In genomic region chr2:160872395-160872794, GRCm38 (mm10) we compare ENCODE assay signal across 8 mouse cellular contexts. TPM values are rescaled to one million over a fixed set of nuclear protein-coding genes. Genes with fewer than 3 reads are reported as not detected.
DNase-seq lines count a peak whose midpoint lies in the region; ATAC-seq and TF ChIP-seq lines count a peak whose summit lies in the region.

No protein-coding gene starts in this region.

- H3K4me1 ChIP-seq in G1E (ENCODE audit: insufficient read depth, low read depth, low read length): peaks cover 21% of the 10 kb centered on the region
- H3K4me1 ChIP-seq in forebrain, embryonic 16.5 days (replicated peaks; ENCODE audit: control insufficient read depth, insufficient read depth, low read length): peaks cover 13% of the 10 kb centered on the region
- no peaks in the 10 kb centered on the region for H3K4me1 ChIP-seq in lung, postnatal 0 days (ENCODE audit: insufficient read depth, low read depth, low read length)

- peak overlapping the region; percentile 99 for H3K27ac ChIP-seq in forebrain, embryonic 16.5 days (ENCODE audit: low read length)
- H3K27ac ChIP-seq in lung, postnatal 0 days (ENCODE audit: low read length): peak overlapping the region; percentile 98

- WGBS in forebrain, embryonic 16.5 days: under 1% methylated on average over 41 of the region's 47 CpGs
- under 1% methylated on average over 33 of the region's 47 CpGs for WGBS in lung, postnatal 0 days

- H3K9me3 ChIP-seq in G1E (replicated peaks): no peaks in the 10 kb centered on the region
- no peaks in the 10 kb centered on the region for H3K9me3 ChIP-seq in forebrain, embryonic 16.5 days (ENCODE audit: control insufficient read depth, low read length)
- no peaks in the 10 kb centered on the region for H3K9me3 ChIP-seq in lung, postnatal 0 days (ENCODE audit: low read length)

- H3K9ac ChIP-seq in forebrain, embryonic 16.5 days (replicated peaks; ENCODE audit: low read depth, low read length): peak overlapping the region; percentile 98
- peak overlapping the region; percentile 93 for H3K9ac ChIP-seq in lung, postnatal 0 days (replicated peaks; ENCODE audit: low read depth)

- H3K27me3 ChIP-seq in G1E (ENCODE audit: insufficient read depth, low read length): peaks cover under 1% of the 10 kb centered on the region; the same call in 1 of the 2 replicates
- no peaks in the 10 kb centered on the region for H3K27me3 ChIP-seq in forebrain, embryonic 16.5 days (replicated peaks; ENCODE audit: control insufficient read depth, insufficient read depth, low read length)
- H3K27me3 ChIP-seq in lung, postnatal 0 days (replicated peaks; ENCODE audit: insufficient read depth, low read length): no peaks in the 10 kb centered on the region

- peak; percentile 55 for ATAC-seq in G1E (ENCODE audit: extremely low read depth, insufficient number of reproducible peaks, low FRiP score, poor library complexity, severe bottlenecking)
- peak; percentile 93 for ATAC-seq in forebrain, embryonic 16.5 days
- peak; percentile 47 to 54; a peak in 3 of 4 replicates for ATAC-seq in hematopoietic stem cell, adult 5-6 weeks (replicated peaks in 1 of 2; ENCODE audit: insufficient read depth in 1 of 2, low FRiP score in 2 of 2, low TSS enrichment in 1 of 2, low read depth in 1 of 2, poor library complexity in 2 of 2, severe bottlenecking in 2 of 2)
- ATAC-seq in lung, postnatal 0 days: peak; percentile 88

- peak overlapping the region; percentile 78 for H3K4me3 ChIP-seq in G1E (ENCODE audit: low read depth, low read length)
- H3K4me3 ChIP-seq in forebrain, embryonic 16.5 days (replicated peaks; ENCODE audit: low read length): peak overlapping the region; percentile 86
- peak overlapping the region; percentile 94 for H3K4me3 ChIP-seq in lung, postnatal 0 days (ENCODE audit: low read depth, low read length)

- no peaks in the 10 kb centered on the region for H3K36me3 ChIP-seq in G1E (replicated peaks)
- H3K36me3 ChIP-seq in forebrain, embryonic 16.5 days (ENCODE audit: control insufficient read depth, insufficient read depth): no peaks in the 10 kb centered on the region
- H3K36me3 ChIP-seq in lung, postnatal 0 days (ENCODE audit: insufficient read depth, low read length): no peaks in the 10 kb centered on the region

- no peak for TF ChIP-seq CTCF in G1E (IDR thresholded peaks at IDR 0.05; ENCODE audit: low read depth, low read length)
- no peak for TF ChIP-seq CTCF in lung, postnatal 0 days (IDR thresholded peaks at IDR 0.05)

- DNase-seq in G1E (ENCODE audit: low spot score): peak; percentile 73
- peak; percentile 50 for DNase-seq in c-Kit-positive CD71-positive TER-119-positive erythroid progenitor cells, embryonic 14.5 days (ENCODE audit: low spot score)
- peak; percentile 71 to 80 for DNase-seq in layer of hippocampus, postnatal 10 days (ENCODE audit: low spot score in 2 of 2)
- DNase-seq in lung, postnatal 0 days (ENCODE audit: low spot score): peak; percentile 71
- DNase-seq in ovary, postnatal 14 days (ENCODE audit: low spot score): peak; percentile 55
- peak; percentile 87 for DNase-seq in thymus, postnatal 14 days

- TF ChIP-seq EP300 in lung, postnatal 0 days (IDR thresholded peaks at IDR 0.05): no peak

- peak overlapping the region; percentile 60 for H3K4me2 ChIP-seq in forebrain, embryonic 16.5 days (ENCODE audit: low read length)
- peak overlapping the region; percentile 76 for H3K4me2 ChIP-seq in lung, postnatal 0 days (replicated peaks; ENCODE audit: low read depth, low read length)

RNA-seq across cellular contexts. Expression of gene Zhx3, which starts 0.4 kb away (rescaled TPM):
- total RNA-seq in G1E (2014; fragmentation: Nextera tagmentation) (8.4 and 12.2 TPM in 2 replicates), G1E (2017) (6.7 and 8.2 TPM in 2 replicates)
- 1.6 and 1.7 TPM in 2 replicates for polyA plus RNA-seq in G1E (2012)
- 21.7 and 23.9 TPM in 2 replicates for polyA plus RNA-seq in forebrain, embryonic 16.5 days (2015; fragmentation: Nextera tagmentation; extraction: Ambion mirVana)
- 5.3 and 6.8 TPM in 2 replicates for total RNA-seq in hematopoietic stem cell, adult 5-6 weeks (2017)
- 10 to 100 TPM; 95.8 to 99.3 TPM for total RNA-seq in layer of hippocampus, postnatal 10 days (2021)
- polyA plus RNA-seq in lung, postnatal 0 days (2015; fragmentation: Nextera tagmentation; extraction: Ambion mirVana): 7.2 and 10.9 TPM in 2 replicates

RNA-seq across cellular contexts. Expression of gene Lpin3, which starts 8.1 kb away (rescaled TPM):
- total RNA-seq in G1E (2014; fragmentation: Nextera tagmentation) (not detected in 2 replicates), G1E (2017) (0.05 and 0.29 TPM in 2 replicates)
- 0.11 and 0.18 TPM in 2 replicates for polyA plus RNA-seq in G1E (2012)
- 0.17 TPM in 1 of 2 replicates, not detected in the other for polyA plus RNA-seq in forebrain, embryonic 16.5 days (2015; fragmentation: Nextera tagmentation; extraction: Ambion mirVana)
- not detected in 2 replicates for total RNA-seq in hematopoietic stem cell, adult 5-6 weeks (2017)
- under 1 TPM; 0.59 to 0.94 TPM for total RNA-seq in layer of hippocampus, postnatal 10 days (2021)
- polyA plus RNA-seq in lung, postnatal 0 days (2015; fragmentation: Nextera tagmentation; extraction: Ambion mirVana): 3.2 and 4.5 TPM in 2 replicates

RNA-seq across cellular contexts. Expression of gene Emilin3, which starts 39.7 kb away (rescaled TPM):
- total RNA-seq in G1E (2014; fragmentation: Nextera tagmentation) (not detected in 2 replicates), G1E (2017) (0.05 and 0.06 TPM in 2 replicates)
- 0.02 TPM in 1 of 2 replicates, not detected in the other for polyA plus RNA-seq in G1E (2012)
- polyA plus RNA-seq in forebrain, embryonic 16.5 days (2015; fragmentation: Nextera tagmentation; extraction: Ambion mirVana): 0.43 and 0.52 TPM in 2 replicates
- not detected in 2 replicates for total RNA-seq in hematopoietic stem cell, adult 5-6 weeks (2017)
- under 1 TPM; 0.29 to 0.53 TPM for total RNA-seq in layer of hippocampus, postnatal 10 days (2021)
- 0.36 and 0.52 TPM in 2 replicates for polyA plus RNA-seq in lung, postnatal 0 days (2015; fragmentation: Nextera tagmentation; extraction: Ambion mirVana)

Comparison
In these comparisons a context has a peak if more than half of its experiments do, and no peak if none do; other contexts are left out.
1. Peak in every context shown above with its lines: DNase-seq, ATAC-seq, H3K4me3 ChIP-seq and H3K27ac ChIP-seq.
2. RNA of gene Zhx3, which starts 0.4 kb away (total RNA-seq): 95.8 to 99.3 TPM in layer of hippocampus, postnatal 10 days; 6.7 to 12.2 TPM in G1E and 5.3 to 6.8 TPM in hematopoietic stem cell, adult 5-6 weeks; every median in the first group is over 4 times any median in the second.